Mouse (Mus musculus) liver, embryonic 14.5 days (tissue): ENCODE results near the gene Slc34a2. TPM values are rescaled to one million over a fixed set of nuclear protein-coding genes. Genes with fewer than 3 reads are reported as not detected.

Experiments used
- ATAC-seq: fragments of 200-750 bp; cut with Nextera tagmentation; 2 replicates; pipeline ENCODE4 v1.8.0; 2017; ENCODE audit warnings: moderate number of reproducible peaks, mild to moderate bottlenecking, moderate library complexity; ENCODE audit not compliant: insufficient read depth
- DNase-seq, 3 experiments: peaks; one replicate each; pipeline ENCODE4 v3.0.0-alpha.2; 2012 to 2013; ENCODE audit warnings: low read depth in 3 of 3, low spot score in 3 of 3
- H3K27ac ChIP-seq: fragments of 300-500 bp; sonication (generic); 2 replicates; pipeline ENCODE4 v1.5.1; 2014; ENCODE audit warnings: moderate library complexity, mild to moderate bottlenecking, control low read depth, inconsistent platforms
- H3K27me3 ChIP-seq: fragments of 300-500 bp; sonication (generic); 2 replicates; pipeline ENCODE4 v1.6.1; 2014; ENCODE audit warnings: mild to moderate bottlenecking, low read length, moderate library complexity; ENCODE audit not compliant: control insufficient read depth, insufficient read depth
- H3K36me3 ChIP-seq: fragments of 300-500 bp; sonication (generic); replicated peaks from 2 replicates; pipeline ENCODE4 v1.6.1; 2014; ENCODE audit warnings: low read depth; ENCODE audit not compliant: control insufficient read depth, insufficient read depth
- H3K4me1 ChIP-seq, 2 experiments: fragments of 200-500 bp in 1 of 2; fragments of 300-500 bp in 1 of 2; sonication (generic) in 1 of 2; replicated peaks; 2 replicates each; pipeline ENCODE4 v1.6.1; 2012 to 2014; ENCODE audit warnings: antibody characterized with exemption in 1 of 2, inconsistent platforms in 1 of 2, low read length in 1 of 2; ENCODE audit not compliant: control insufficient read depth in 2 of 2, insufficient read depth in 2 of 2
- H3K4me2 ChIP-seq: fragments of 300-500 bp; sonication (generic); 2 replicates; pipeline ENCODE4 v1.6.1; 2014; ENCODE audit warnings: low read depth, mild to moderate bottlenecking, control low read depth, moderate library complexity
- H3K4me3 ChIP-seq, 2 experiments: fragments of 200-500 bp in 1 of 2; fragments of 300-500 bp in 1 of 2; sonication (generic) in 1 of 2; 2 replicates each; pipeline ENCODE4 v1.5.1; 2012 to 2014; ENCODE audit warnings: low read depth in 2 of 2, low read length in 2 of 2, mild to moderate bottlenecking in 2 of 2, control low read depth in 1 of 2, inconsistent platforms in 1 of 2, moderate library complexity in 1 of 2; ENCODE audit not compliant: insufficient read depth in 1 of 2
- H3K9ac ChIP-seq: fragments of 300-500 bp; sonication (generic); replicated peaks from 2 replicates; pipeline ENCODE4 v1.6.1; 2014; ENCODE audit warnings: mild to moderate bottlenecking, control low read depth, moderate library complexity
- H3K9me3 ChIP-seq: fragments of 300-500 bp; sonication (generic); 2 replicates; pipeline ENCODE4 v1.6.1; 2016; ENCODE audit warnings: low read length, mixed read lengths; ENCODE audit not compliant: control insufficient read depth
- CTCF ChIP-seq: IDR thresholded peaks from 2 replicates; pipeline ENCODE4 v1.5.1; 2016; ENCODE audit warnings: antibody characterized with exemption, low read depth, control low read depth
- EP300 ChIP-seq: IDR thresholded peaks from 2 replicates; pipeline ENCODE4 v1.6.1; 2016; ENCODE audit warnings: antibody characterized with exemption, low read depth
- WGBS: fragments of 180-500 bp; shearing (Covaris S2); extraction: QIAGEN DNeasy Blood & Tissue Kit; methylation state at CpG from one replicate; pipeline ENCODE4 v1.1.7; 2014; ENCODE audit not compliant: insufficient replicate concordance; 5-methylcytosine and 5-hydroxymethylcytosine counted together
- polyA plus RNA-seq, 2 experiments: library from polyadenylated mRNA; depleted of rRNA in 1 of 2; stranded (reverse) in 1 of 2; unstranded in 1 of 2; fragments of >200 nt; fragmentation: Nextera tagmentation in 1 of 2; extraction: Ambion mirVana in 1 of 2; gene quantifications; 2 replicates each; pipeline versions ENCODE4 v1.2.1 to v1.2.3; 2012 to 2014

The Slc34a2 gene
- polyA plus RNA-seq, 2 experiments: 0.02 TPM; not detected in 1

DNA sequence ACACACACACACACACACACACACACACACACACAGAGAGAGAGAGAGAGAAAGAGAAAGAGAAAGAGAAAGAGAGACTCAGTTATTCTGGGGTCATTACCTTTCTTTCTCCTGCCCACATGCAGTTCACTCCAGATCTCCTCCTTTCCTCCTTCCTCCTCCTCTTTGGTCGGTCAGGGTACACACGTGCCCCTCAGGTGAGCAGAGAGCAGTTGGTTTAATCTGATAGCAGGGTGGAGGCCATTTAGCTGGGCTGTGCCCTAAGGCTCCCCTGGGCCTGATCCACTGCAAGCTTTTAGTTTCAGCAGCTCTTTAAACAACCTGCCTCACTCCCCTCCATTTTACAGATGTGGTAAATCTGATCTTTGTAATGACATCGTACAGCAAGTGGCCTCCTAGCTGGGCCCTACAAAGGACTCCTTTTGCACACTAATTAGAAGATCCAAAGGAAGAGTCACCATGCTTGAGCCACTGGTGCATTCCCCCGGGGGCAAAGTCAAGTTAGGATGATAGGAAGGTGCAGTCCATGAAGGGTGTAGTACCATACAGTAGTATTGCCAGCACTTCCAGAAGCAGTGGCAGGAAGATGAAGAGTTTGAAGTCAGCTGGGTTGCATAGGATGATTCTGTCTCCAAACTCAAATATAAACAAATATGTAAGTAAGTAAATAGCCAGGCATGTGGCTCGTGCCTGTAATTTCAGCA is 37.6 kb upstream of the Slc34a2 start:
- no peak for DNase-seq

GRCm38 (mm10) chr5:53002599-53003203 is 35.2 kb upstream of the Slc34a2 start:
- no peak overlapping the region for H3K4me2 ChIP-seq
- H3K27me3 ChIP-seq: no peaks in the 10 kb centered on the region
- no peak overlapping the region for H3K4me3 ChIP-seq
- H3K9ac ChIP-seq: no peak overlapping the region
- H3K9me3 ChIP-seq: no peaks in the 10 kb centered on the region
- no peak for DNase-seq
- H3K36me3 ChIP-seq: no peaks in the 10 kb centered on the region
- peaks cover 0 to 10% of the 10 kb centered on the region in 2 experiments; a peak in 2 of 4 replicates for H3K4me1 ChIP-seq
- no peak for ATAC-seq
- 69% methylated on average over 8 of the region's 8 CpGs for WGBS
- H3K27ac ChIP-seq: no peak overlapping the region
- TF ChIP-seq CTCF (no peak), EP300 (no peak)

More for the DNA sequence above, 37.6 kb upstream of the Slc34a2 start:
- H3K4me1 ChIP-seq: peaks cover 0 to 13% of the 10 kb centered on the region in 2 experiments; a peak in 2 of 4 replicates
- H3K27ac ChIP-seq: no peak overlapping the region
- TF ChIP-seq CTCF (no peak), EP300 (no peak)
- 41% methylated on average over 5 of the region's 5 CpGs for WGBS
- H3K4me3 ChIP-seq: no peak overlapping the region
- no peaks in the 10 kb centered on the region for H3K9me3 ChIP-seq
- no peak overlapping the region for H3K4me2 ChIP-seq
- H3K9ac ChIP-seq: no peak overlapping the region
- H3K27me3 ChIP-seq: no peaks in the 10 kb centered on the region
- no peaks in the 10 kb centered on the region for H3K36me3 ChIP-seq
- ATAC-seq: no peak

DNA sequence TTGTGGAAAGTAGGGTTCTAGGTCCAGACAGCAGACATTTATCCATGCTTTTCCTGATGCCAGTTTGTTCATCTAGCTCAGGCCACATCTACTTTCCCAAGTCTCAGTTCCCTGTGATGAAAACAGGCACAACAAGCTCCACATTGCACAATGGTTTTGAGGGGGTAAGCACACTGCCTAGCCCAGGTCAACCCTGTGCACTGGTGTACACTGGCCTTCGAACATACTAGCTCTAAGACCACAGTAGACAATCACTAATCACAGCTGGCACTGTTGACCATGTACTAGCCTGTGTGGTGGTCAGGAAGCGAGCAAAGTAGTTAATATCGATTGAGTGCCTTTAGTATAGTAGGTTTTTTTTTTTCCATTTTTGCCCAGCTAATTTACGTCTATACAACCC is 34.4 kb upstream of the Slc34a2 start:
- ATAC-seq (no peak), DNase-seq (no peak)
- Histone ChIP-seq H3K27me3 (no peaks in the 10 kb centered on the region), H3K9me3 (no peaks in the 10 kb centered on the region), H3K4me3 (no peak overlapping the region), H3K27ac (no peak overlapping the region), H3K4me2 (no peak overlapping the region), H3K9ac (no peak overlapping the region), H3K36me3 (no peaks in the 10 kb centered on the region), H3K4me1 (peaks cover 0 to 8% of the 10 kb centered on the region in 2 experiments; a peak in 2 of 4 replicates)
- WGBS: 57% methylated on average over 4 of the region's 4 CpGs
- TF ChIP-seq EP300 (no peak), CTCF (no peak)

DNA sequence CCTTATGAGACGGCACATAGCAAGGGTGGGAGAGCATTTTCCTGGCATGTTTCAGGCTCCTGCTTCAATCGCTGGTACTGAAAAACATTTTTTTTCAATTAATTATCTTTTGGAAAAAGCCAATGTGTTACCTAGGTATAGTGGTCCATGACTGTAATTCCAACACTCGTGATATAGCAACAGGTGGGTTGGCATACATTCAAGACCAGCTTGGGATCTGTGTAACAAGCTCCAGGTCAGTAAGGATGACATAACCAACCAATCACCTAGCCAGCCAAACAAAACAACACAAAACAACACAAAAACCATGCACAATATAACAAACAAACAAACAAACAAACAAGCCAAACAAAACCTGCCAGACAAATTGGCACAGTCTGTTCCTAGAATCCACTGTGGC is 33.9 kb upstream of the Slc34a2 start:
- 70% methylated on average over 3 of the region's 3 CpGs for WGBS
- ATAC-seq (no peak), DNase-seq (no peak)

DNA sequence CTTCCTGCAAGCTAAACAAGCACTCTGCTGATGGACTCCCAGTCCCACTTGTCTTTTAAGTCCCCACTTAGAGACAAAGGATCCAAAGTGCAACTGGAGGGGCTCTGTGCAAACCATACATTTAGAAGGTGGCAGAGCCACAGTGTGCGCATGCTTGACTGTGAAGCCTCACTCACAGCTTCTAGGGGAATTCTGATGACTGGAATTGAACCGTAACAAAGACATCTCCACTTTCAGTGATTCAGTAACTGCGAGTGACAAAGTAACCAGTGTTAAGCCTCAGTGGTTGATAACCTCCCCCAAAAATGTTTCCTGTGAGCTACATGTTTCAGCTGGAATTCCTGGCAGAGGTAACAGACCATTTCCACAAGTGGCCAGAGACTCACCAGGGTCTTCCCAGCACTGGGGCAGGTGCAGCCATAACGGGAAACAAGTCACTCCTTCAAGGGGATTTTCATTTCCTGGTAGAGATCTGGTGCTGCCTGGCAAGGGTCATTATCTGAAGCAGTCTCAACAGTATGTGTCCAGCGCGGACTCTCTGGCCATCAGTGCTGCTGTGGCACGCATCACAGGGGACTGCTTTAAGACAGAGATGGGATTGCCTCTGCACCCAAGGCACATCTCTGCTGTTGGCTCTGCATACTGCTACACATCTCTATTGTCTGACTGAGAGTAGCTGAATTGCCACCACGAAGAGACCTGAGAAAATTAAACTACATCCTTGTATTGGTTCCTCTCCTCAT is 28.7 kb upstream of the Slc34a2 start:
- TF ChIP-seq CTCF (no peak), EP300 (no peak)
- Histone ChIP-seq H3K9me3 (no peaks in the 10 kb centered on the region), H3K27me3 (no peaks in the 10 kb centered on the region), H3K4me2 (no peak overlapping the region), H3K4me1 (no peaks in the 10 kb centered on the region), H3K9ac (no peak overlapping the region), H3K27ac (no peak overlapping the region), H3K4me3 (no peak overlapping the region), H3K36me3 (no peaks in the 10 kb centered on the region)
- WGBS: 64% methylated on average over 8 of the region's 8 CpGs
- ATAC-seq: no peak
- no peak for DNase-seq

More for the DNA sequence above, 33.9 kb upstream of the Slc34a2 start:
- Histone ChIP-seq H3K4me3 (no peak overlapping the region), H3K9me3 (no peaks in the 10 kb centered on the region), H3K27ac (no peak overlapping the region), H3K27me3 (no peaks in the 10 kb centered on the region), H3K4me1 (peaks cover 0 to 4% of the 10 kb centered on the region in 2 experiments; a peak in 2 of 4 replicates), H3K9ac (no peak overlapping the region), H3K4me2 (no peak overlapping the region), H3K36me3 (no peaks in the 10 kb centered on the region)
- no peak for TF ChIP-seq EP300
- TF ChIP-seq CTCF: no peak
